Mouse (Mus musculus) B cell, adult 2 months (primary cell): ENCODE results near the gene Glis3.

Experiments
- DNase-seq, 2 experiments: peaks; one replicate each; pipeline ENCODE4 v3.0.0; 2022

The Glis3 gene

GRCm38 (mm10) chr19:28679776-28680391 lies at the start of gene Glis3:
Glis3 (minus strand) TSS chr19:28680077.
- no peak for DNase-seq

DNA sequence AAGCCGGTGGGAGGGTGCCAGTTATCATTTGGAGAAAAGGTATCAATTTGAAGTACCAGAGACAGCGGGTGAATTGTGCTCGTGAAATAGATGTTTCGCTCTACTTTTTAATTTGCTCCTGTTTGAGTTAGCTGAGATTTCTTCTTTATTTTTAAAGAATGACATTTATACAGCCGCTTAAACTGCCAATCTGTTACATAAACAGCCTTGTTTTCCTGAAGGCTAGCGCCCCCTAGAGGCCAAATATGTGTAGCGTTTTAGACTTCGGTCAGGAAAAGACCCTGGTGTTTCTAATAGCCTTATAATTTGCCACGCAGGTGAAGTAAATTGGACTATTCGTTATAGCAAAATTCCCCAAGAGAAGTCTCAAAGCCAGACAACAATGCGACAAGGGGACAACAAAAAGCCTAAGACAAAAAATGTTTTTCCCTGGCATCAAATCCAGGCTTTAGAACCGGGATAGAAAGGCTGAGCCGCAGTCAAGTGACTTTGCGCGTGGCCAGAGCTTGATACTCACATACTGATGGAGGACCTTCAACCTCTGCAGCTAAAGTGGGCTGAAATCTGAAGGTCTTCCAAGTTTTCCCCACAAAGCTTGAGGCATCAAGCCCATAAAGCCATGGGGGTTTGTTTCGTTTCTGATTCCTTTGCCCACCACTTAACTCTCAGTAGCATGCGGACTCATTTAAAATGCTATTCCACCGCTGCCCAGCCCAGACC lies 46.4 kb upstream of the Glis3 start:
- DNase-seq: peak; percentile 38 to 45

- no peak for DNase-seq
These were observed 44.8 kb upstream of the Glis3 start for GRCm38 (mm10) chr19:28724641-28725040.

GRCm38 (mm10) chr19:28722626-28723025 lies 42.7 kb upstream of the Glis3 start:
- no peak for DNase-seq

GRCm38 (mm10) chr19:28721834-28722233 lies 42.0 kb upstream of the Glis3 start:
- no peak for DNase-seq

GRCm38 (mm10) chr19:28720016-28720415 lies 40.1 kb upstream of the Glis3 start:
- no peak for DNase-seq

DNA sequence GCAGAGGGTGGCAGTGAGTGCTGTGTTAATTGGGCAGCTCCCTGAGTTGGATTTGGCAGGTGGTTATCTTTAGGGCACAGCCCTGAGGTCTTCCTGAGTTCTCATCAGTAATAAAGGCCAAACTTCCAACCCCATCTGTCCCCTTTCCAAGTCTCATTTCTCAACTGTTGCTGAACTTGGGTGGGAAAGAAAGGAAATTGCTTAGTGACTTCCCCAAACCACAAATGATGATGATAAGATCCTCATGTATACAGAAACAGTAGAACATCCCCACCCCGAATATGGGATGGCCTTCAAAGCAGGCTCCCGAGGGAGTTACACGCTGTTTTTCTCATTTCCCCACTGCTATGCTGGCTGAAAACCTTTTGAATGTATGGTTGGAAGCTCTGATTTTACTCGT lies 34.8 kb upstream of the Glis3 start:
- no peak for DNase-seq

- no peak for DNase-seq
These were observed 17.8 kb upstream of the Glis3 start for GRCm38 (mm10) chr19:28697718-28698117.

GRCm38 (mm10) chr19:28686398-28686797 lies 6.5 kb upstream of the Glis3 start:
- no peak for DNase-seq

DNA sequence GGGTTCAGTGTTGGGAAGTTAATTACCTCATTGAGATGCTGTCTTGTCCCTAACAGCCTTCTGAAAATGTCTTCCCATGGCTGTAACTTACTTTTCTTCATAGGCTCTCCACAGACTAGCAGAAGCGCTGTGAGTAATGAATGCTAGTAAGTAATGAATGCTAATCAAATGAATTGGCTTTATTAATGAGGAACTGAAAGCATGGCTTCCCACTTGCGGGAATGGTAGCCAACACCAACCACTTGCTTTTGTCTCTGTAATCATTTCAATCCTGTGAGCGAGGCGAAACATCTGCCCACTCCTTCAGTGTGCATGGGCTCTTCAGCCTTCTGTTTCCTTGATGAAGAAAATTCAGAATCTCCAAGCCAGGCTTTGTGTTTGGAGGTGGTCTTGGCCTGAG lies 5.6 kb upstream of the Glis3 start:
- DNase-seq: no peak

- no peak for DNase-seq
These were observed 4.5 kb upstream of the Glis3 start for GRCm38 (mm10) chr19:28684347-28684746.

GRCm38 (mm10) chr19:28683346-28683745 lies 3.5 kb upstream of the Glis3 start:
- DNase-seq: no peak

DNA sequence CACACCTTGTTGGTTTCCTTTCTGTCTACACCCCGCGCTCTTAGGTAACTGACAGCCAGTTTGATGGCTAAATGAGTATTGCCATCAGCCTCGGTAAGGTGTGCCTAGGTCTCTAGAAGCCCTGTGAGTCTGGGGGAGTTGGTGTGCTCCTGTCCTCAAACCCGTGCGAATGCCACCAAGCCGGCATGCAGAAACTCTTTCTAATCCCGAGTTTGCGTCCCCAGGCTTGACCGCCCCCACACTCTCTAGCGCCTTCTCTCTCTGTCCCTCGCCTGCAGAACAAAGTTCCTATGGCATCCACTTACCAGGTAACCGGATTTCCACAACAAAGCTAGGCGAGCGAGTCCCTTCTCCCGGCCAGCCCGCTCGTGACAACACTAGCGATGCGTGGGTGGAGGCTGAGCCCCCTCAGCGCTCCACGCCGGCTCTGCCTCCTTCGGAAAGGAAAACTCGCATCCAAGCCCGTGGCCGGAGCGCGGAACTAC lies 544 bp downstream of the Glis3 start:
- peak; percentile 13 to 25 for DNase-seq

GRCm38 (mm10) chr19:28678646-28679270 lies 1.1 kb downstream of the Glis3 start:
- DNase-seq: peak; percentile 19

DNA sequence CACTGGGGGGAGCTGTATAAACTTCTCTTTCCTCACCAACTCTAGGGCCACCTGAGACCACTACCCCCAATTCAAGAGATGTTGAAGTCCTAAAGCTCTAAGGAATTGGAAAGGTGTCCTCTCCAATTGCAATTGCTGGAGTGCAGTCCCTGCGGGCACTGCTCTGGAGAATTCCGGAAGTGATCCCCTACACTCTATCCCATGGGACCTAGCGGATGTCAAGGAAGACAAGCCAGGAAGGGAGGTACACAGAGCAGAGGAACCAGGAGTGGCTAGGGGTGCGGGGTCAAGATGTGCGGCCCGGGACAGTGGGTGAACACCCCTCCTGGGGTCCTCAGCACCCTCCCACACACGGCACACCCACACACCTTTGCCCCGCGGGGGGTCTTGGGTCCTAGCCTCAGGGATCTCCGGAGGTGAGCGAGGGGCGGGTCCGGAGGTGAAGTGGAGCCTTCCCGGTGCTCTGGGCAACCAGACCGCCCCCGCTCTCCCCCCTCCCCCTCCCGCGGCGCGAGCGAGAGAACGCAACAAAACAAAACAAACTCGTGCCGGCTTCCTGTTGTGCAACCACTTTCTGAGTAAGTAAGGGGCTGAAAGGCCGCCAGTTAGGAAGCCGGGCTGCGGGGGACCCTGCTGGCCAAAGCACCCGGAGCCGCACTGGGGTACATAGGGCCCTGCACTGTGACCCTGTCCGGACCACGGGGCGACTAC lies 2.0 kb downstream of the Glis3 start:
- DNase-seq: peak; percentile 37 to 40

- DNase-seq: no peak
These were observed 2.7 kb downstream of the Glis3 start for GRCm38 (mm10) chr19:28677045-28677727.

- no peak for DNase-seq
These were observed 16.1 kb downstream of the Glis3 start for GRCm38 (mm10) chr19:28663781-28664180.

DNA sequence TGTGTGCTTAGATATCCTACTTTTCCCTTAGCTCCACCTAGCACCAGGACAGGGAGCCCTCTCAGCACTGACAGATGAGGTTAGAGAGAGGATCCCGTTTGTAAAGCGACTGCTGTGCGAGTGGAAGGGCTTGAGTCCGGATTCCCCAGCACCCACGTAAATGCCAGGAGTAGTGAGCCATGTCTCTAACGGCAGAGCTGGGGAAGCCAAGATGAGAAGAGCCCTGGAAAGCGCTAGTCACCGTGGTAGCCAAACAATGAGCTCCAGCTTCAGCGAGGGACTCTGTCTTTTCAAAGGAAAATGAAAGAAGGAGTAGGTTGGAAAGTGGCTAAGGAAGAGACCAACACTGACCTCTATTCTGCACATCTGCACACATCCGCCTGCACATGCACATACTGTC lies 16.7 kb downstream of the Glis3 start:
- DNase-seq: no peak

DNA sequence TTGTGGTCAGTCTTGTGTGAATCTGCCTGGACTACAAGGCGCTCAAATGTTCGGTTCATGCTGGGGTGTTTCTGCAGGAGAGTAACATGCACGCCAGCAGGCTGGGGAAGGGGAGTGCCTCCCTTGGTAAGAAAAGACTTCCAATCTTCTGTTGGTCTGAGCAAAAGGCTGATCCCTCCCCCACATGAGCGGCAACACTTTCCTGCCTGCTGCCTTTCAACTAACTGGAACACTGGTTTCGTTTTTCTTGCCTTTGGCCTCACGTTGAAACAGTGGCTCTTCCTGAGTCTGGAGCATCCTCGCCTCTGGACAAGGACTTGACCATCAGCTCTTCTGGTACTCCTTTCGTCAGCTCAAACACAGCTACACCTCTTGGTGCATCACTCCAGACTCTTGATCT lies 17.4 kb downstream of the Glis3 start:
- no peak for DNase-seq

DNA sequence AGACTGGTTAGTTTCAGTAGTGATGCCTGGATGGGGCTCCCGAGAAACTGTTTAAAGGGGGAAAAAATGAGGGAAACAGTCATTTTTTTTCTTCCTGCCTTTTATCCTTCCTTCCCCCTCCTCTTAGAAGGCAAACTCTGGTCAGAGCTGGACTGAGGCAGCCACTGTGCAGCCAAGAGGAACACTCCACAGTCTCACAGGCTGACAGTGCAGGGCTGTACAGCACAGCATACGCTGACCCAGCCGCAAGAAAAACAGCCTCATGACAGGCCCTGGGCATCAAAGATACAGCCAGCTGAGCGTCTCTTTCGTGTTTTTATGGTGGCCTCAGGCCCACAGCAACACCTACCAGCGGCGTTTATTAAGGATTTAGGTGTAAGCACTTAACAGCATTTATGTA lies 19.0 kb downstream of the Glis3 start:
- DNase-seq: no peak

DNA sequence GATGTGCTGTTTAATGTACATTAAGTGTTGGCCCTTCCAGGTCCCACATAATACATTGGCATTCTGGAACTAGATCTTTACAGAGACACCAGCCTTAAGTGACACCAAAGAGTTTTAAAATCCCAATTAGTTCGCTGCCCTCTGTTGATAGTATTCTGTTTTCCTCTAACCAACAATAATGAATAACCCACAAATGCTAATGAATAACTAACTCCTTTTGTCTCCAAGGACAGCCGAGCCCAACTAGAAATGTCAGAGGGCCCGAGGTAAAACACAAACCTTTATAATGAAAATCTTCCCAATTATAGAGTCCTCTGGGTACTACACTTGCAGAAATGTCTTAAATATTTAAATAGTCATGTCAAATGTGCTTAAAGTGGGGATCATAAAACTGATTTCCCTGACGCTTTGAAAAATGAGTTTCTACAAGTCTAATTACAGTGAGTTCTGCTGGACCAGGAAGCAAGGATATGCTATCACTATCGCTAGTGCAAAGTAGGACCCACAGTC lies 22.1 kb downstream of the Glis3 start:
- no peak for DNase-seq

GRCm38 (mm10) chr19:28656882-28657281 lies 23.0 kb downstream of the Glis3 start:
- DNase-seq: no peak

DNA sequence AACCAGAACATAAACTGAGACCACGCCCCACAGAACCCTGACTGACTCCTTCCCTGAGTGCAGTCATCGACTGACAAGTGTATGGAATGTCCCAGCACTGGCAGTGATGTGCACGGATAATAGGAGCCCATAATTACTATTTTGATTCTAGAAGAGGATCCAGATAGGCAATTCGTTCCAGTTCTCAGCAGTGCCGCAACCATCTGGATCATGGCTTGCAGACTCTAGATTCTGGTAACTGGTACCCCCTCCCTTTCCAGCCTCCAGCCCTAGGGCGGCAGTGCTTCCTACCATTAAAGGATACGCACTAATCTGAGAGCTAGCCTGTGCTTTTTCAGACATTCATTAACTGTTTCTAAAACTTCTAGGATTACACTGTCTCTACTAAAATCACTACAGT lies 24.7 kb downstream of the Glis3 start:
- DNase-seq: no peak
